Mouse (Mus musculus): ENCODE data around the gene Tctex1d2. TPM values are rescaled to one million over a fixed set of nuclear protein-coding genes. Genes with fewer than 3 reads are reported as not detected.
"Not testable (repeated sequence)": the region's sequence is repeated elsewhere in the genome, so short reads cannot be mapped to it uniquely, and the experiment has no call there.

The Tctex1d2 gene
- total RNA-seq, 2 experiments from 2014 or later = 13.9 to 16.1 TPM

- DNase-seq (ENCODE audit: extremely low spot score in 1 of 2, low spot score in 2 of 2) = no peak
- intact Hi-C loops (cut with DNase I) = no loop called here
These were observed 8.0 kb downstream of the Tctex1d2 start for GRCm38 (mm10) chr16:32427506-32427905.

GRCm38 (mm10) chr16:32430474-32431046 lies 11.1 kb downstream of the Tctex1d2 start, which contains the start of gene Pcyt1a:
Pcyt1a (plus strand) TSS chr16:32430921.
- DNase-seq (ENCODE audit: extremely low spot score in 1 of 2, low spot score in 2 of 2) = peak; percentile 87 to 95
- intact Hi-C loops (cut with DNase I) = no loop called here

GRCm38 (mm10) chr16:32431047-32431591 lies 11.6 kb downstream of the Tctex1d2 start:
- intact Hi-C loops (cut with DNase I) = no loop called here
- DNase-seq (ENCODE audit: extremely low spot score in 1 of 2, low spot score in 2 of 2) = peak in 1 of 2 experiments; percentile 8

- intact Hi-C loops (cut with DNase I) = no loop called here
- no peak for DNase-seq (ENCODE audit: extremely low spot score in 1 of 2, low spot score in 2 of 2)
These were observed 12.4 kb downstream of the Tctex1d2 start for GRCm38 (mm10) chr16:32431926-32432325.

GRCm38 (mm10) chr16:32433138-32433537 lies 13.6 kb downstream of the Tctex1d2 start:
- DNase-seq (ENCODE audit: extremely low spot score in 1 of 2, low spot score in 2 of 2) = no peak
- intact Hi-C loops (cut with DNase I) = no loop called here

GRCm38 (mm10) chr16:32434066-32434465 lies 14.6 kb downstream of the Tctex1d2 start:
- intact Hi-C loops (cut with DNase I) = no loop called here
- no peak for DNase-seq (ENCODE audit: extremely low spot score in 1 of 2, low spot score in 2 of 2)

GRCm38 (mm10) chr16:32434691-32435090 lies 15.2 kb downstream of the Tctex1d2 start:
- DNase-seq (ENCODE audit: extremely low spot score in 1 of 2, low spot score in 2 of 2) = no peak
- intact Hi-C loops (cut with DNase I) = no loop called here

GRCm38 (mm10) chr16:32436657-32437056 lies 17.2 kb downstream of the Tctex1d2 start:
- intact Hi-C loops (cut with DNase I) = no loop called here
- no peak for DNase-seq (ENCODE audit: extremely low spot score in 1 of 2, low spot score in 2 of 2)

- intact Hi-C loops (cut with DNase I) = no loop called here
- no peak for DNase-seq (ENCODE audit: extremely low spot score in 1 of 2, low spot score in 2 of 2)
These were observed 17.8 kb downstream of the Tctex1d2 start for GRCm38 (mm10) chr16:32437266-32437665.

GRCm38 (mm10) chr16:32441432-32441831 lies 21.9 kb downstream of the Tctex1d2 start:
- DNase-seq (ENCODE audit: extremely low spot score in 1 of 2, low spot score in 2 of 2) = no peak
- intact Hi-C loops (cut with DNase I) = no loop called here

- intact Hi-C loops (cut with DNase I) = not testable (repeated sequence)
These were observed 25.1 kb downstream of the Tctex1d2 start for GRCm38 (mm10) chr16:32444615-32445014.

GRCm38 (mm10) chr16:32445558-32445957 lies 26.1 kb downstream of the Tctex1d2 start:
- intact Hi-C loops (cut with DNase I) = no loop called here
- no peak for DNase-seq (ENCODE audit: extremely low spot score in 1 of 2, low spot score in 2 of 2)

More at GRCm38 (mm10) chr16:32444615-32445014, 25.1 kb downstream of the Tctex1d2 start:
- DNase-seq (ENCODE audit: extremely low spot score in 1 of 2, low spot score in 2 of 2) = not testable (repeated sequence)

GRCm38 (mm10) chr16:32446563-32447138 lies 27.1 kb downstream of the Tctex1d2 start:
- intact Hi-C loops (cut with DNase I) = no loop called here

GRCm38 (mm10) chr16:32449665-32450064 lies 30.2 kb downstream of the Tctex1d2 start:
- intact Hi-C loops (cut with DNase I) = no loop called here
- DNase-seq (ENCODE audit: extremely low spot score in 1 of 2, low spot score in 2 of 2) = no peak

More at GRCm38 (mm10) chr16:32446563-32447138, 27.1 kb downstream of the Tctex1d2 start:
- DNase-seq (ENCODE audit: extremely low spot score in 1 of 2, low spot score in 2 of 2) = no peak

- intact Hi-C loops (cut with DNase I) = no loop called here
- no peak for DNase-seq (ENCODE audit: extremely low spot score in 1 of 2, low spot score in 2 of 2)
These were observed 30.6 kb downstream of the Tctex1d2 start for GRCm38 (mm10) chr16:32450133-32450532.

GRCm38 (mm10) chr16:32453102-32453501 lies 33.6 kb downstream of the Tctex1d2 start:
- intact Hi-C loops (cut with DNase I) = no loop called here
- no peak for DNase-seq (ENCODE audit: extremely low spot score in 1 of 2, low spot score in 2 of 2)

GRCm38 (mm10) chr16:32454646-32455045 lies 35.1 kb downstream of the Tctex1d2 start:
- intact Hi-C loops (cut with DNase I) = no loop called here
- no peak for DNase-seq (ENCODE audit: extremely low spot score in 1 of 2, low spot score in 2 of 2)

- intact Hi-C loops (cut with DNase I) = no loop called here
- DNase-seq (ENCODE audit: extremely low spot score in 1 of 2, low spot score in 2 of 2) = no peak
These were observed 36.6 kb downstream of the Tctex1d2 start for GRCm38 (mm10) chr16:32456086-32456485.

- intact Hi-C loops (cut with DNase I) = no loop called here
- DNase-seq (ENCODE audit: extremely low spot score in 1 of 2, low spot score in 2 of 2) = no peak
These were observed 37.3 kb downstream of the Tctex1d2 start for GRCm38 (mm10) chr16:32456761-32457160.
